Mouse (Mus musculus): Measurements from ENCODE around the gene Rap2b. TPM values are rescaled to one million over a fixed set of nuclear protein-coding genes. Genes with fewer than 3 reads are reported as not detected.

Gene Rap2b
- polyA plus RNA-seq, 1 experiment from 2014 or later, result 9.8 TPM

DNA sequence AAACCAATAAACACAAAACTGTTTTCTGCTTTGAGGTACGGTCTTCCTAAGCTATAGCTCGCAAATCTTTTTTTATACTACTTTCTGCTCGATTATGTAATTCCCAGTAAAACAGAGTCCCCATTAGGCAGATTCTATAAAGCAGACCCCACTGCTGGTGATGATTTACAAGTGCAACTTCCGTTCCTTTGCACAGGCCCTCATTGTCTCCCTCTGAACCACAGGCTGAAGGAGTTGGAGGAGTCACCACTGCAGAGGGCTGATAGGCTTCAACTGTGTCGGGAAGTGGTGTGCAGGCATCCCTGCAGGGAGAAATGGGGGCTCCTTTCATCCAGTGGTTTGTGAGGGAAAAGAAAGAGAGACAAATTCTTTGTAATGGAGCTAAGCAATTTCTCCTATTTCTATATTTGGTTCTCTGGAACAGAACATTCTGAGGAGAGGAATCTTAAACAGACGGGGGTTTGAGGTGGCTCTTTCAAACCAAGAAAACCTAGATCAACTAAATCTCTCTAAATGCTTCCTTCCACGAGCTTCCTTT lies 2.6 kb upstream of the Rap2b start:
- Histone ChIP-seq H3K27ac (no peak overlapping the region), H3K27me3 (replicated peaks) (no peaks in the 10 kb centered on the region), H3K4me3 (replicated peaks) (no peak overlapping the region), H3K9ac (no peak overlapping the region), H3K4me2 (no peak overlapping the region), H3K36me3 (no peaks in the 10 kb centered on the region), H3K4me1 (no peaks in the 10 kb centered on the region), H3K9me3 (no peaks in the 10 kb centered on the region)
- no peak for ATAC-seq (ENCODE audit: insufficient read depth, low FRiP score, low read depth)
- WGBS, result 44% methylated on average over 7 of the region's 7 CpGs

DNA sequence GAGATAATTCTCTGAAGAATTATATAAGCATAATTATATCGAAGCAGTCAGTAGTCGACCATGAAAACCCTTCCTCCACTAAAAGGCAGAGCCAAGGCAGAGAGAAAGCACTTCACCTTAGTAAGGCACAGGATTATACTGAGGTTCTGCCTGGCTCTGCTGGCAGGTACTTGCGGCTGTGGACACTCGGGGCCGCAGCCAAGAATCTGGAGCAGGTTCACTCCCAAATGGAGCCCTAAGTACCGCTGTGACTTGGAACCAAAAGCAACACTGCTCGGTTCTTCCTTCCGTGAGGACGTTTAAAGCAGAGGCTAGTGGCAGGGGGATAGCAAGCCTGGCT lies 1.4 kb downstream of the Rap2b start:
- no peaks in the 10 kb centered on the region for H3K27me3 ChIP-seq (replicated peaks)
- peak overlapping the region; percentile 80 for H3K4me2 ChIP-seq
- H3K4me1 ChIP-seq, result no peaks in the 10 kb centered on the region
- WGBS, result 5% methylated on average over 9 of the region's 9 CpGs
- no peaks in the 10 kb centered on the region for H3K9me3 ChIP-seq
- peak overlapping the region; percentile 96 for H3K27ac ChIP-seq
- ATAC-seq (ENCODE audit: insufficient read depth, low FRiP score, low read depth), result no peak
- H3K4me3 ChIP-seq (replicated peaks), result peak overlapping the region; percentile 93
- H3K9ac ChIP-seq, result peak overlapping the region; percentile 48
- H3K36me3 ChIP-seq, result no peaks in the 10 kb centered on the region

DNA sequence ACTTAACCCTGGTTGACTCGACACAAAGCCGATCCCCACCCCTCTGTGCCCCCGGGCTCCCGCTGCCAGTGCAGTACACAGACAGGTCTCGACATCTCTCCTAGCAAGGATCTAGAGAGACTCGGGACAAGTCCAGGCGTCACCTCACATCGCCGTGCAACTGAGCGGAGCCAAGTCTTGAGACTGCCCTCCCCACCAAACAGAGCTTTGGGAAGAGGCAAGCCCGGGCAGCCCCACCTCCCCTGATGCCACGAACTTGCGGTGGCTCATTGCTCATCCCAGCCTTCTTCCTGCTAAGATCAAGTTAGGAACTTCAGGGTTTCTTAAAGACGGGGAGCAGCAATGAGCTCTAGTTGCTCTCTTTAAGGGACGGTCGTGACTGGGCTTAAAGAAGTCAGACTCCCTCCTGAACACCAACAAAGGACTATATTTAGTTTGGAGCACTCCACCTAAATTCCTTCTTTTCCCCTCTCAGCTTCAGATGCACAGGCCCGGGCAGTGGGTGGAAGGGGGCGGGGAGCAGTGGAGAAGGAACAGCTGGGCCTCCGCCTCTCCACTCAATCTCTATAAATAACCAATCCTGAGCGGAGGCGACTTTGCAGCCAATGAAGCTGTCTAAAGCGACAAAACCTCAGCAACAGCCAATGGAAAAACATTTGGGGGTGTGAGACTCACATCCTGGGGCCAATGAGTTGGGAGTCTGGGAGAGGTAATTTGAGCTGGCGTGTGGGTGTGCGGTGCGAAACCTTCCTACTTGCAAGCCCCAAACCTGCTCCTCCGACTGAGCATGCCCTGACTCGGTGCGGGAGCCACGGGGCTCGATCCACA lies 1.9 kb downstream of the Rap2b start:
- peak overlapping the region; percentile 80 for H3K4me2 ChIP-seq
- no peaks in the 10 kb centered on the region for H3K27me3 ChIP-seq (replicated peaks)
- peak overlapping the region; percentile 96 for H3K27ac ChIP-seq
- H3K36me3 ChIP-seq, result no peaks in the 10 kb centered on the region
- peak overlapping the region; percentile 48 for H3K9ac ChIP-seq
- under 1% methylated on average over 30 of the region's 30 CpGs for WGBS
- peak; percentile 94 for ATAC-seq (ENCODE audit: insufficient read depth, low FRiP score, low read depth)
- no peaks in the 10 kb centered on the region for H3K4me1 ChIP-seq
- no peaks in the 10 kb centered on the region for H3K9me3 ChIP-seq
- peak overlapping the region; percentile 93 for H3K4me3 ChIP-seq (replicated peaks)

DNA sequence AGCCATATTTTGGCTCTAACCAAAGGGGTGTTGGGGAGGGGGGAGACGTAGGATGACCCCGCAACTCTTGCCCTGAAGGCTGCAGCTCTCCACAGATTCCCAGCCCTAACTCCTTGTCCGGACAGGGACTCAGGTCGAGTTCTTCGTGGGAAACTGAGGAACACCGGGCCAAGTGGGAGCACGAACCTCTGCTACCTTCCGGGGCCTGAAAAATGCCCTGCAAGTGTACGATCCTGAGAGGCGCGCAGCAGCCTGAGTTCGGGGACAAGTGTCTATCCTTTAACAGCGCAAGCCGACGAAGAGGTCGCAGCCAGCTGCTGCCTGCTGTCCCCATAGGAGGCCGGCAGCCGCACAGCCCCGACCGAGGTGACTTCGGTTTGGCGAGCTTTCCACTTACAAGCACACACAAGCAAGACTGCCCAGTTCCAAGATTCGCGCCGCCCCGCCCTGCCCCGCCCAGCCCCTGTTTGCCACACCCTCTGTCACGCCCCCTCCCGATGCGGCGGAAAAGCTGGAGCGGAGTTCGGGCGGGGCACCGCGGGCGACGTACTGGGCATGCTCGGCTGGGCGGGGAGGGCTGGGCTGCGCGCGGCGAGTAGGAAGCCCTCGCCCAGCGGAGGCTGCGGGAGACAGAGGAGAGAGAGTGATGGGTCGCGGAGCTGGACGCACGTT lies 2.7 kb downstream of the Rap2b start:
- Histone ChIP-seq H3K4me2 (peak overlapping the region; percentile 80), H3K27ac (peak overlapping the region; percentile 96)

DNA sequence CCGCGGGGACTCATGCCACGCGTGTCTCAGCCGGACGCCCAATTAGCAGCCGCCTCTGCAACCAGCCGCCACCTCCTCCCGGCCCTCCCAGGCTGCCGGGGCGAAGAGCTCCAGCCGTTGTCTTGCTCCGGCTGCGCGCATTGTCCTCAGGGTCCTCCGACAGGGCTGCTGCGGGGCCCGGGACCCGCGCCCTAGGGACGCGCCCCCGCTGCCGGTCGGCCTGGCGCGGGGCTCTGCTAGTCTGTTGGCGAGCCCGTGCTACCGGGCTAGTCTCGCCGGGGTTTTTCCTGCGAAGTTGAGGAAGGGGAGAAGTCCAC lies 3.2 kb downstream of the Rap2b start:
- peak overlapping the region; percentile 96 for H3K27ac ChIP-seq
- WGBS, result under 1% methylated on average over 33 of the region's 33 CpGs
- peak; percentile 18 for ATAC-seq (ENCODE audit: insufficient read depth, low FRiP score, low read depth)
- no peaks in the 10 kb centered on the region for H3K36me3 ChIP-seq
- peak overlapping the region; percentile 80 for H3K4me2 ChIP-seq
- no peaks in the 10 kb centered on the region for H3K4me1 ChIP-seq
- H3K9me3 ChIP-seq, result no peaks in the 10 kb centered on the region
- H3K27me3 ChIP-seq (replicated peaks), result no peaks in the 10 kb centered on the region
- H3K4me3 ChIP-seq (replicated peaks), result peak overlapping the region; percentile 93
- peak overlapping the region; percentile 80 for H3K9ac ChIP-seq

More for the DNA sequence above, 2.7 kb downstream of the Rap2b start:
- Histone ChIP-seq H3K36me3 (no peaks in the 10 kb centered on the region), H3K4me1 (no peaks in the 10 kb centered on the region), H3K9me3 (no peaks in the 10 kb centered on the region), H3K4me3 (replicated peaks) (peak overlapping the region; percentile 93), H3K9ac (peak overlapping the region; percentile 80), H3K27me3 (replicated peaks) (no peaks in the 10 kb centered on the region)
- under 1% methylated on average over 50 of the region's 51 CpGs for WGBS
- ATAC-seq (ENCODE audit: insufficient read depth, low FRiP score, low read depth), result peak; percentile 88

DNA sequence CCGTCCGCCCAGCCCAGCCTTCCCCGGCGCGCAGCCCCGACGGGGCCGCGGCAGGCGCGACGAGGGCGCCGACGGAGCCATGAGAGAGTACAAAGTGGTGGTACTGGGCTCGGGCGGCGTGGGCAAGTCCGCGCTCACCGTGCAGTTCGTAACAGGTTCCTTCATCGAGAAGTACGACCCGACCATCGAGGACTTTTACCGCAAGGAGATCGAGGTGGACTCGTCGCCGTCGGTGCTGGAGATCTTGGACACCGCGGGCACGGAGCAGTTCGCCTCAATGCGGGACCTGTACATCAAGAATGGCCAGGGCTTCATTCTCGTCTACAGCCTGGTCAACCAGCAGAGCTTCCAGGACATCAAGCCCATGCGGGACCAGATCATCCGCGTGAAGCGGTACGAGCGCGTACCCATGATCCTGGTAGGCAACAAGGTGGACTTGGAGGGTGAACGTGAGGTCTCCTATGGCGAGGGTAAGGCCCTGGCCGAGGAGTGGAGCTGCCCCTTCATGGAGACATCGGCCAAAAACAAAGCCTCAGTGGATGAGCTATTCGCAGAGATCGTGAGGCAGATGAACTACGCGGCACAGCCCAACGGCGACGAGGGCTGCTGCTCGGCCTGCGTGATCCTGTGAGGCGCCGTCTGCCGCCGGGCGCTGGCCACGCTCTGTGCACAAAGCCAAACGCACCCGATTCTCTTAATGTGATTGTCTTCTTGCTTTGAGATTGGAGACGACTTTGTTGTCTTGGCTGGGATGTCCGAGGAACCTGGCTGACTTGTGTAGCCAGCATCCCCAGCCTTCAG lies 3.7 kb downstream of the Rap2b start:
- Histone ChIP-seq H3K4me3 (replicated peaks) (peak overlapping the region; percentile 93), H3K9ac (peak overlapping the region; percentile 80), H3K9me3 (no peaks in the 10 kb centered on the region), H3K27ac (peak overlapping the region; percentile 96), H3K27me3 (replicated peaks) (no peaks in the 10 kb centered on the region), H3K36me3 (no peaks in the 10 kb centered on the region), H3K4me2 (peak overlapping the region; percentile 80), H3K4me1 (no peaks in the 10 kb centered on the region)
- ATAC-seq (ENCODE audit: insufficient read depth, low FRiP score, low read depth), result no peak
- WGBS, result under 1% methylated on average over 68 of the region's 68 CpGs

DNA sequence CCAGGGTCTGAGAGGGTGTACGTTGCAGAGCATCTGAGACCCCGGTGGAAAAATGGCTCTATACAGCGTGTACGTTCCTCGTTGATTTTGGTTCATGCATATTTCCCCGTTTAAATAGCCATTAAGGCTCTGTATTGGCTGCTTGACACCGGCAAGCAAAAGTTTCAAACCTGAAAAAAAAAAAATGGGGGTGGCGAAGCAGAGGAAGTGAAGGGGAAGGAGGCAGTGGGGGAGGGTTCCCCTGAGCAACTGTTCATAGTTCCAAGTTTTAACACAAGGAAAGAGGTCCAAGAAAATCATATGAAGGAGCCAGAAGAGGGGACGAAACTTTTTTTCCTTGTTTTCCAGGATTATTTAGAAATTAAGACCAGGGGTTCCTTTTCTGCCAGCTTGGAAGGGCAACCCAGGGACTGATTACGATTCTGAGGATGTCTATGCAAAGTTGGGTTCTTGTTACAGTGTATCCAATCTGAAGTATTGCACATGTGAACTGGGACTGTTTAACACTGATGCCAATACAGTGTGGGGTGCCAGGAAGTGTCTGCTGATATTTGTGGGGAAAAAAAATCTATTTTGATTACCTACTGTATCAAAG lies 4.4 kb downstream of the Rap2b start, which contains the start of gene B430305J03Rik:
Gene B430305J03Rik, minus strand, starts transcription at position 173 of the 595 bp plus-strand sequence.
- no peaks in the 10 kb centered on the region for H3K9me3 ChIP-seq
- peak within 1 kb of the TSS; percentile 96 for H3K27ac ChIP-seq
- ATAC-seq (ENCODE audit: insufficient read depth, low FRiP score, low read depth), result no peak
- H3K9ac ChIP-seq, result peak within 1 kb of the TSS; percentile 80
- H3K27me3 ChIP-seq (replicated peaks), result no peaks in the 10 kb centered on the region
- peak within 1 kb of the TSS; percentile 93 for H3K4me3 ChIP-seq (replicated peaks)
- peak within 1 kb of the TSS; percentile 80 for H3K4me2 ChIP-seq
- 5% methylated on average over 10 of the region's 10 CpGs for WGBS
- H3K36me3 ChIP-seq, result no peaks in the 10 kb centered on the region
- no peaks in the 10 kb centered on the region for H3K4me1 ChIP-seq

DNA sequence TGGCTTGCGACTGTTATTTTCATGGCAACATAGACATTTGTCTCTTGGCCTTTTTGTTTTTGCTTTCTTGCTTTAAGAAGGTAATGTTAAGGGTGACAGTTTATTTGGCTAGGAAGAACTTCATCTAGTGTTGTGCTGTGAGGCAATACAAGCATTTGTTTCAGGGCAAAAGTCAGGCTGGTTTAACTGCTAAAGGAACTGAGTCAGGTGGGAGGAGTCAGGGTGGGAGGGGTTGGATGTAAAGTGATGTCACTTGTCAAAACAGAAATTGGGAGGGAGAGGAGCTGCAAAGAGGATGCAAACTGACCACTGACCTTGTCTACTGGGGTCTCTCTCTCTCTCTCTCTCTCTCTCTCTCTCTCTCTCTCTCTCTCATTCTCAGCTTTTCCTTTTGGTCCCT lies 7.0 kb downstream of the Rap2b start:
- no peak for ATAC-seq (ENCODE audit: insufficient read depth, low FRiP score, low read depth)
- H3K9me3 ChIP-seq, result no peaks in the 10 kb centered on the region
- H3K36me3 ChIP-seq, result no peaks in the 10 kb centered on the region
- H3K9ac ChIP-seq, result no peak overlapping the region
- WGBS, result 92% methylated on average over 1 of the region's 1 CpGs
- H3K4me2 ChIP-seq, result no peak overlapping the region
- no peaks in the 10 kb centered on the region for H3K27me3 ChIP-seq (replicated peaks)
- H3K27ac ChIP-seq, result no peak overlapping the region
- no peak overlapping the region for H3K4me3 ChIP-seq (replicated peaks)
- H3K4me1 ChIP-seq, result no peaks in the 10 kb centered on the region

DNA sequence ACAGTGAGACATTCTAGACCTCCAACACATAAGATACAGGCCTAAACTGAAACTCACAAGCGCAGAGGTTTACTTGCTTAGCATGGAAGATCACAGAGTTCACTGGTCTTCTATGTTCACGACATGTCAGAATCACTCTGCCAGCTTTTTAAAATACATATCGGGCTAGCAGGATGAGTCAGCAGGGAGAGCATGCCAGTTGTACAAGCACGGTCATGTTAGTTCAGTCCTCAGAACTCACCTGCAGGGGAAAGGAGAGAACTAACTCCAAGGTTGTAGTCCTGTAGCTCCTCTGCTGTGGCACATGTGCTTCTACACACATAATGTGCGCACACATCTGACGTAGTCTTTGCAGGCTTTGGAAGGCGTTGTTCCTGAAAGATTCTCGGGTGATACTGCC lies 14.6 kb downstream of the Rap2b start:
- no peaks in the 10 kb centered on the region for H3K4me1 ChIP-seq
- no peaks in the 10 kb centered on the region for H3K36me3 ChIP-seq
- no peak overlapping the region for H3K27ac ChIP-seq
- no peak overlapping the region for H3K4me2 ChIP-seq
- H3K27me3 ChIP-seq (replicated peaks), result no peaks in the 10 kb centered on the region
- H3K9ac ChIP-seq, result no peak overlapping the region
- H3K9me3 ChIP-seq, result no peaks in the 10 kb centered on the region
- no peak overlapping the region for H3K4me3 ChIP-seq (replicated peaks)
- ATAC-seq (ENCODE audit: insufficient read depth, low FRiP score, low read depth), result no peak
- 86% methylated on average over 8 of the region's 8 CpGs for WGBS

DNA sequence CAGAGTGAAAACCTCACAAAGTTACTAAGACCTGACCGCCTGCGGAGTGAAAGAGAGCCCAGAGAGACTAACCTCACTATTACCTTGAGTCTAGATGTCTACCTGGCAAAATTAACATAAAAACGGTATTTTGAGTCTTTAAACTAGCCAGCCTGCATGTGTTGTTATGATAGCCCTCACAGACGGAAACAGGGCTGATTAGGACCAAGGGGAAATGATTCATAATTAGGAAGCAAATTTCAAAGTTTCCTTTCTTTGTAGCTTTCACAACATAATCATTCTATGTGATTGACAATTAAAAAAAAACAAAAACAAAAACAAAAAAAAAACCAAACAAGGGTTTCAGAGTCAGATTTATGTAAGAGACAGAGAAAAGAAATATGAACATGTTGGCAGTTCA lies 24.9 kb downstream of the Rap2b start:
- 70% methylated on average over 4 of the region's 4 CpGs for WGBS

DNA sequence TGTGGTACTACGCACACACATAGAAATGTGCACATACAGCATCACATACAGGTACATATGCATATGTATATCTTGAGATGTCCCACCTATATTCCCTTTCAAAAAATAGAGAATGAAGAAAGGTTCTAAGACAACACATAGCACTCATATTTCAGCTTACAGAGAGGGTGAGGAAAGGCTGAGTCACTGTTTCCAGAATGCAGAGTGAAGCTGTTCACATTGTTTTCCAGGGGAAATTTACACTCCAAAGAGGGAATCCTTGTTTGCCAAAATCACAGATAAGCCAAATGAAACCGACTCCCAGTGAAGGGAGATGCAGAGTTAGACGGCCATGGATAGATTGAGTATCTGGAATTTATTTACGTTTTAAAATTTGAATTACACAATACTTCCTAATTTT lies 30.1 kb downstream of the Rap2b start:
- no peaks in the 10 kb centered on the region for H3K4me1 ChIP-seq
- H3K9ac ChIP-seq, result no peak overlapping the region
- H3K27ac ChIP-seq, result no peak overlapping the region
- H3K36me3 ChIP-seq, result no peaks in the 10 kb centered on the region
- no peaks in the 10 kb centered on the region for H3K9me3 ChIP-seq
- no peaks in the 10 kb centered on the region for H3K27me3 ChIP-seq (replicated peaks)
- H3K4me2 ChIP-seq, result no peak overlapping the region
- no peak overlapping the region for H3K4me3 ChIP-seq (replicated peaks)
- WGBS, result 56% methylated on average over 4 of the region's 4 CpGs
- no peak for ATAC-seq (ENCODE audit: insufficient read depth, low FRiP score, low read depth)

More for the DNA sequence above, 24.9 kb downstream of the Rap2b start:
- H3K4me2 ChIP-seq, result no peak overlapping the region
- no peaks in the 10 kb centered on the region for H3K36me3 ChIP-seq
- no peaks in the 10 kb centered on the region for H3K27me3 ChIP-seq (replicated peaks)
- H3K4me3 ChIP-seq (replicated peaks), result no peak overlapping the region
- no peaks in the 10 kb centered on the region for H3K9me3 ChIP-seq
- no peak overlapping the region for H3K9ac ChIP-seq
- no peak for ATAC-seq (ENCODE audit: insufficient read depth, low FRiP score, low read depth)
- no peak overlapping the region for H3K27ac ChIP-seq
- no peaks in the 10 kb centered on the region for H3K4me1 ChIP-seq
